Mouse (Mus musculus) forebrain, embryonic 14.5 days (tissue): ENCODE data around the gene Tle3. TPM values are rescaled to one million over a fixed set of nuclear protein-coding genes. Genes with fewer than 3 reads are reported as not detected.

Source experiments
- ATAC-seq: fragments of 200-750 bp; cut with Nextera tagmentation; 2 replicates; pipeline ENCODE4 v1.8.0; 2017; ENCODE audit warnings: mild to moderate bottlenecking, moderate library complexity
- DNase-seq: peaks from one replicate; pipeline ENCODE4 v3.0.0-alpha.2; 2015; ENCODE audit warnings: low spot score
- H3K27ac ChIP-seq: fragments of 300-500 bp; sonication (generic); 2 replicates; pipeline ENCODE4 v1.5.1; 2014; ENCODE audit warnings: low read depth, mild to moderate bottlenecking, control low read depth, low read length, moderate library complexity
- H3K27me3 ChIP-seq: fragments of 300-500 bp; sonication (generic); replicated peaks from 2 replicates; pipeline ENCODE4 v1.6.1; 2014; ENCODE audit warnings: low read length, control low read depth, mixed read lengths; ENCODE audit not compliant: control insufficient read depth, insufficient read depth
- H3K36me3 ChIP-seq: fragments of 300-500 bp; sonication (generic); 2 replicates; pipeline ENCODE4 v1.6.1; 2014; ENCODE audit warnings: low read length, control low read depth; ENCODE audit not compliant: control insufficient read depth, insufficient read depth
- H3K4me1 ChIP-seq: fragments of 300-500 bp; sonication (generic); 2 replicates; pipeline ENCODE4 v1.6.1; 2014; ENCODE audit warnings: antibody characterized with exemption, low read length, control low read depth; ENCODE audit not compliant: control insufficient read depth, insufficient read depth
- H3K4me2 ChIP-seq: fragments of 300-500 bp; sonication (generic); 2 replicates; pipeline ENCODE4 v1.6.1; 2014; ENCODE audit warnings: mild to moderate bottlenecking, control low read depth, low read length
- H3K4me3 ChIP-seq: fragments of 300-500 bp; sonication (generic); 2 replicates; pipeline ENCODE4 v1.5.1; 2014; ENCODE audit warnings: low read depth, low read length, control low read depth
- H3K9ac ChIP-seq: fragments of 300-500 bp; sonication (generic); 2 replicates; pipeline ENCODE4 v1.6.1; 2014; ENCODE audit warnings: mild to moderate bottlenecking, low read length, control low read depth, moderate library complexity
- H3K9me3 ChIP-seq: fragments of 300-500 bp; sonication (generic); replicated peaks from 2 replicates; pipeline ENCODE4 v1.6.1; 2016; ENCODE audit warnings: low read length, control low read depth, mixed read lengths; ENCODE audit not compliant: control insufficient read depth
- WGBS: fragments of 180-500 bp; shearing (Covaris S2); extraction: QIAGEN DNeasy Blood & Tissue Kit; methylation state at CpG from one replicate; pipeline ENCODE4 v1.1.7; 2014; 5-methylcytosine and 5-hydroxymethylcytosine counted together
- polyA plus RNA-seq: library from polyadenylated mRNA; unstranded; fragments of >200 nt; fragmentation: Nextera tagmentation; extraction: Ambion mirVana; gene quantifications from 2 replicates; pipeline ENCODE4 v1.2.1, GENCODE M21; 2014

Tle3 gene
- polyA plus RNA-seq, 1 experiment from 2014 or later: 28.1 TPM

GRCm38 (mm10) chr9:61384101-61384500 lies 11.9 kb downstream of the Tle3 start:
- Histone ChIP-seq H3K9ac (no peak overlapping the region), H3K4me3 (no peak overlapping the region), H3K4me2 (0 out of 2 replicates have a peak overlapping the region, but pooled peaks have one; percentile 34), H3K27ac (peak overlapping the region; percentile 35; the same call in 1 of the 2 replicates), H3K36me3 (peaks cover 38% of the 10 kb centered on the region), H3K27me3 (no peaks in the 10 kb centered on the region), H3K9me3 (no peaks in the 10 kb centered on the region), H3K4me1 (peaks cover 91% of the 10 kb centered on the region)
- ATAC-seq (no peak), DNase-seq (no peak)
- WGBS: 25% methylated on average over 6 of the region's 6 CpGs

- no peaks in the 10 kb centered on the region for H3K27me3 ChIP-seq
- H3K9ac ChIP-seq: no peak overlapping the region
- ATAC-seq (peak; percentile 38), DNase-seq (peak; percentile 92)
- peak overlapping the region; percentile 35; the same call in 1 of the 2 replicates for H3K27ac ChIP-seq
- H3K4me2 ChIP-seq: peak overlapping the region; percentile 34
- no peaks in the 10 kb centered on the region for H3K9me3 ChIP-seq
- H3K4me3 ChIP-seq: no peak overlapping the region
- H3K4me1 ChIP-seq: peaks cover 84% of the 10 kb centered on the region
- WGBS: 7% methylated on average over 16 of the region's 16 CpGs
- H3K36me3 ChIP-seq: peaks cover 40% of the 10 kb centered on the region
These were observed 12.7 kb downstream of the Tle3 start for GRCm38 (mm10) chr9:61384646-61385443.

GRCm38 (mm10) chr9:61385753-61386152 lies 13.6 kb downstream of the Tle3 start:
- H3K9ac ChIP-seq: no peak overlapping the region
- H3K27ac ChIP-seq: 0 out of 2 replicates have a peak overlapping the region, but pooled peaks have one; percentile 49
- no peaks in the 10 kb centered on the region for H3K9me3 ChIP-seq
- no peak for DNase-seq
- H3K36me3 ChIP-seq: peaks cover 47% of the 10 kb centered on the region
- no peaks in the 10 kb centered on the region for H3K27me3 ChIP-seq
- no peak overlapping the region for H3K4me3 ChIP-seq
- peaks cover 75% of the 10 kb centered on the region for H3K4me1 ChIP-seq
- 6% methylated on average over 8 of the region's 8 CpGs for WGBS
- no peak for ATAC-seq
- peak overlapping the region; percentile 34; the same call in 1 of the 2 replicates for H3K4me2 ChIP-seq

- no peaks in the 10 kb centered on the region for H3K9me3 ChIP-seq
- 23% methylated on average over 2 of the region's 2 CpGs for WGBS
- ATAC-seq (no peak), DNase-seq (no peak)
- no peak overlapping the region for H3K4me3 ChIP-seq
- H3K4me2 ChIP-seq: no peak overlapping the region
- no peaks in the 10 kb centered on the region for H3K27me3 ChIP-seq
- H3K4me1 ChIP-seq: peaks cover 74% of the 10 kb centered on the region
- H3K36me3 ChIP-seq: peaks cover 52% of the 10 kb centered on the region
- no peak overlapping the region for H3K27ac ChIP-seq
- no peak overlapping the region for H3K9ac ChIP-seq
These were observed 14.1 kb downstream of the Tle3 start for GRCm38 (mm10) chr9:61386314-61386713.

DNA sequence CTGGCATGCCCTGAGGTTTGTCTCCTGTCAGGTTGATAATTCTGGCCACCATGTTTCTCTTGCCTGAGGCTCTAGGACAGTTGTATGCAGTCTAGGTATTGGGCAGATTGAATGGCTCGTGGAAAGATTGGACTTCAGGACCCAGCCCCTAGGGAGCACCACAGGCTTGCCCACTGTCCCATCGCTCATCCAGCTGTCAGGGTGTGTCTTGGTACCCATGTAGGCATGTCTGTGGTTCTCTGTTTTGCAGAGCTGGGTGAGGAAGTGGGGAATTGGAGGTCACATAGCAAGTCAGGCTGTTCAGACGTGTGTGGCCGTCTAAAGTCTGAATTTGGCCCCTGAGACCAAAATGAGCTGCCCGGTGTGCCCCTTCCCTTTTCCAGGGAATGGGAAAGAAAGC lies 15.6 kb downstream of the Tle3 start:
- DNase-seq (no peak), ATAC-seq (no peak)
- Histone ChIP-seq H3K4me3 (no peak overlapping the region), H3K27me3 (no peaks in the 10 kb centered on the region), H3K4me2 (no peak overlapping the region), H3K9ac (no peak overlapping the region), H3K27ac (no peak overlapping the region), H3K36me3 (peaks cover 49% of the 10 kb centered on the region), H3K4me1 (peaks cover 72% of the 10 kb centered on the region), H3K9me3 (no peaks in the 10 kb centered on the region)
- 83% methylated on average over 5 of the region's 5 CpGs for WGBS

DNA sequence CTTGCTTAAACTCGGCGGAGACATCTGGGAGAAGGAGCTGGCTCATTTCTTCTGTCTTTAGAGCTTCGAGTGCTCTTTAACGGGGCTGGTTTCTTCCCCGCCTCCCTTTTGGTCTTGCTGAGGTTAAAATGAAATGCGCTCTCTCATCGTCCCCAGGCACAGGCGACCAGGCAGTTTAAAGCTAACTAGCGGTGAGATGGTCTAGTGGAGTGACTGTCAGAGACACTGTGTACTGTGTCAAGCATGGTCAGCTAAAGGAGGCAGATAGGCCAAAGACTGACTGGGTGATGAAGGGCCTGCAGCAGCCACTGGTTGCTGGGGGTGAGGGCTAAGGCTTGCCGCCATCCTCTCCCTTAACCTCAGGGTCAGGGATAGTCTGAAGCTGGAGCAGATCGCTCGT lies 16.0 kb downstream of the Tle3 start:
- Histone ChIP-seq H3K4me3 (no peak overlapping the region), H3K4me1 (peaks cover 68% of the 10 kb centered on the region), H3K4me2 (no peak overlapping the region), H3K36me3 (peaks cover 48% of the 10 kb centered on the region), H3K27me3 (no peaks in the 10 kb centered on the region), H3K9me3 (no peaks in the 10 kb centered on the region), H3K27ac (no peak overlapping the region), H3K9ac (no peak overlapping the region)
- DNase-seq (no peak), ATAC-seq (no peak)
- 60% methylated on average over 12 of the region's 12 CpGs for WGBS

GRCm38 (mm10) chr9:61388689-61389403 lies 16.7 kb downstream of the Tle3 start:
- H3K4me1 ChIP-seq: peaks cover 63% of the 10 kb centered on the region
- H3K9ac ChIP-seq: no peak overlapping the region
- 55% methylated on average over 14 of the region's 14 CpGs for WGBS
- no peak for ATAC-seq
- DNase-seq: no peak
- no peaks in the 10 kb centered on the region for H3K27me3 ChIP-seq
- no peak overlapping the region for H3K4me3 ChIP-seq
- no peak overlapping the region for H3K4me2 ChIP-seq
- no peak overlapping the region for H3K27ac ChIP-seq
- H3K36me3 ChIP-seq: peaks cover 54% of the 10 kb centered on the region
- H3K9me3 ChIP-seq: no peaks in the 10 kb centered on the region

DNA sequence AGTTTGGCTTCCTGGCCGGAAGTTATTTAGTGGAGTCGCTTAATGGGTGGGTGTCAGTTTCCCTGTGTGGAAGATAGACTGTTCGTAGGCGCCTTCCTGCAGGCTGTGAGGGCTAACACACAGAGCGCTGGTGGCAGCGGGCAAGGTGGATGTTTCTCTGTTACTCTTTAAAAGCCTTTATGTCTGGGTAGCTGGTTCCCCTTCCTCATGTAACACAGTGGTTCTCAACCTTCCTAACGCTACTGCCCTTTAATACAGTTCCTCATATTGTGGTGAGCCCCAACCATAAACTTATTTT lies 17.2 kb downstream of the Tle3 start:
- DNase-seq (no peak), ATAC-seq (no peak)
- Histone ChIP-seq H3K27ac (no peak overlapping the region), H3K4me1 (peaks cover 58% of the 10 kb centered on the region), H3K4me3 (no peak overlapping the region), H3K9me3 (no peaks in the 10 kb centered on the region), H3K9ac (no peak overlapping the region), H3K4me2 (no peak overlapping the region), H3K27me3 (no peaks in the 10 kb centered on the region), H3K36me3 (peaks cover 59% of the 10 kb centered on the region)
- 82% methylated on average over 7 of the region's 7 CpGs for WGBS
